Mouse (Mus musculus): ENCODE results near the gene Adk.

GRCm38 (mm10) chr14:21341195-21341594 is 288.8 kb downstream of the Adk start:
- TF ChIP-seq TAL1 (IDR thresholded peaks at IDR 0.05; ENCODE audit: low read length) (no peak), GATA1 (IDR thresholded peaks at IDR 0.05; ENCODE audit: low read length) (no peak)

Measured in erythroblast, embryonic 14.5 days (primary cell).